Mouse (Mus musculus) liver, postnatal 0 days (tissue): ENCODE results near the gene Cyb5b. TPM values are rescaled to one million over a fixed set of nuclear protein-coding genes. Genes with fewer than 3 reads are reported as not detected.

Experiments
- ATAC-seq: fragments of 200-750 bp; cut with Nextera tagmentation; 2 replicates; pipeline ENCODE4 v1.8.0; 2017; ENCODE audit warnings: mild to moderate bottlenecking, moderate library complexity
- DNase-seq: peaks from one replicate; pipeline ENCODE4 v3.0.0-alpha.2; 2016
- H3K27ac ChIP-seq: fragments of 300-500 bp; sonication (generic); 2 replicates; pipeline ENCODE4 v1.5.1; 2014; ENCODE audit warnings: antibody characterized with exemption, moderate library complexity, mild to moderate bottlenecking, low read depth
- H3K27me3 ChIP-seq: fragments of 300-500 bp; sonication (generic); 2 replicates; pipeline ENCODE4 v1.6.1; 2014; ENCODE audit warnings: low read length, control low read depth, mixed read lengths; ENCODE audit not compliant: insufficient read depth
- H3K36me3 ChIP-seq: fragments of 300-500 bp; sonication (generic); replicated peaks from 2 replicates; pipeline ENCODE4 v1.6.1; 2014; ENCODE audit warnings: mild to moderate bottlenecking, control low read depth, low read length, moderate library complexity, mixed read lengths; ENCODE audit not compliant: insufficient read depth
- H3K4me1 ChIP-seq: fragments of 300-500 bp; sonication (generic); 2 replicates; pipeline ENCODE4 v1.6.1; 2014; ENCODE audit warnings: antibody characterized with exemption, mild to moderate bottlenecking, control low read depth; ENCODE audit not compliant: insufficient read depth
- H3K4me2 ChIP-seq: fragments of 300-500 bp; sonication (generic); 2 replicates; pipeline ENCODE4 v1.6.1; 2014; ENCODE audit warnings: low read depth, mild to moderate bottlenecking, low read length, moderate library complexity, mixed read lengths
- H3K4me3 ChIP-seq: fragments of 300-500 bp; sonication (generic); 2 replicates; pipeline ENCODE4 v1.5.1; 2014; ENCODE audit warnings: low read depth, low read length
- H3K9ac ChIP-seq: fragments of 300-500 bp; sonication (generic); replicated peaks from 2 replicates; pipeline ENCODE4 v1.6.1; 2014; ENCODE audit warnings: mild to moderate bottlenecking, moderate library complexity
- H3K9me3 ChIP-seq: fragments of 300-500 bp; sonication (generic); 2 replicates; pipeline ENCODE4 v1.6.1; 2016; ENCODE audit warnings: mild to moderate bottlenecking, control low read depth, low read length, mixed read lengths
- CTCF ChIP-seq: sonication (generic); IDR thresholded peaks from 2 replicates; pipeline ENCODE4 v1.5.1; 2016; ENCODE audit warnings: antibody characterized with exemption, low read depth
- EP300 ChIP-seq: IDR thresholded peaks from 2 replicates; pipeline ENCODE4 v1.6.1; 2016; ENCODE audit warnings: antibody characterized with exemption, low read depth, mild to moderate bottlenecking
- whole genome bisulfite sequencing: fragments of 180-500 bp; shearing (Covaris S2); extraction: QIAGEN DNeasy Blood & Tissue Kit; methylation state at CpG from one replicate; pipeline ENCODE4 v1.1.7; 2014; ENCODE audit not compliant: insufficient replicate concordance; 5-methylcytosine and 5-hydroxymethylcytosine counted together
- polyA plus RNA-seq: library from polyadenylated mRNA; unstranded; fragments of >200 nt; fragmentation: Nextera tagmentation; extraction: Ambion mirVana; gene quantifications from 2 replicates; pipeline ENCODE4 v1.2.1, GENCODE M21; 2015

The Cyb5b gene
- polyA plus RNA-seq, 1 experiment from 2014 or later = 23.6 TPM

DNA sequence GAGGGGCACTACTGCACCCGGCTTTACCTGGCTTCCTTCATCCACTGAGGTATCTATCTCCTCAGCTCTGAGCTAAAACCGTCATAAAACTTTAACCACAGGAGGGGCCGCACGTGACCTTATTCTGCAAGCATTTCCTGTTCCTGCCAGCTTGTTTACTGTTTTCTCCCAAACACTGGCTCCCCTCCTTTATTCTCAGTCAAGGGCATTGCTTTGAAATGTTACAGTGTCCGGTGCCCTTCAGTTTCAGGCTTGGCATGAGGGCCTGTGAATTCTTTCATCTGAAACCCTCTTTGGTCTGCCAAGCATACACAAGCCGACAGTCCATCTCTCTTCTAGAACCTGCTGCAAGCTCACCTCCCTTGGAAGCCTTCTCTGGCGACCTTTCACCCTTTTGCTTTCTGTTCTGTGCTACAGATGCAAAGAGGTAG is 31.6 kb upstream of the Cyb5b start:
- Histone ChIP-seq H3K27me3 (no peaks in the 10 kb centered on the region), H3K4me1 (peaks cover 12% of the 10 kb centered on the region), H3K36me3 (no peaks in the 10 kb centered on the region), H3K27ac (no peak overlapping the region), H3K9me3 (no peaks in the 10 kb centered on the region), H3K4me3 (no peak overlapping the region), H3K4me2 (no peak overlapping the region), H3K9ac (no peak overlapping the region)
- DNase-seq (no peak), ATAC-seq (no peak)
- whole genome bisulfite sequencing = 28% methylated on average over 7 of the region's 7 CpGs
- TF ChIP-seq EP300 = no peak
- TF ChIP-seq CTCF = no peak

DNA sequence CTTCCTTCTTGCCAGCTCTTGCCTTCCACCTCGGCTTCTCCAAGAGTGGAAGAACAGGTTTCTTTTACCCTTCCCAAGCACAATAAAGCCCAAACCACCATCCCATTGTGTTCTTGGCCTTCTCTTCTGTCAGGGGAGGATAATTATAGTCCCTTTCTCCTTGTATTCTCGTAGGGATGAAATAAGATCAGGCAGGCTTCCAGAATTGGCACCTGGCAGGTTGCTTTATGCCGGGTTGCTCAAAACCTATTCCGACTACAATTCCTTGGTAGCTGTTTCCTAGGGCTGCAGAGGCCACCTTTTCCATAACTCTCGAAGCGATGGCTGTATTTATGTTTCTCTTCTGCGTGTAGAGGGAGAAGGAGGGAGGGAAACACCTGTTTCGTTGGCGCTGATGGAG is 31.0 kb upstream of the Cyb5b start:
- no peak overlapping the region for H3K4me2 ChIP-seq
- H3K9ac ChIP-seq = no peak overlapping the region

DNA sequence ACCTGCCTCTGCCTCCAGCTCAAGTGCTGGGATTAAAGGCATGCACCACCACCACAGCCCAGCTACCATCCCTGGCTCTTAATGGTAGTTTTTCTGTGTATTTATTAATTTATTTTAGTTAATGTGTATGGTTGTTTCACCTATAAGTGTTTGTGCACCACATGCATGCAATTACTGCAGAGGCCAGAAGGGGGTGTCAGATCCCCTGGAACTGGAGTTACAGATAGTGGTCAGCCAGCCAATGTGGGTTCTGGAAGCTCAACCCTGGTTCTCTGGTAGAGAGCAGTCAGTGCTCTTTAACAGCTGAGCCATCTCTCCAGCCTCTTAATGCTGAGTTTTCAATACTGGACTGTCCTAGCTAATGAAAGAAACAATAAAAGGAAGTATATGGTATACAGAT is 29.6 kb upstream of the Cyb5b start:
- H3K27ac ChIP-seq = no peak overlapping the region
- no peaks in the 10 kb centered on the region for H3K27me3 ChIP-seq
- H3K36me3 ChIP-seq = no peaks in the 10 kb centered on the region
- H3K9ac ChIP-seq = no peak overlapping the region
- no peak for TF ChIP-seq EP300
- peak; percentile 53 for TF ChIP-seq CTCF
- H3K9me3 ChIP-seq = no peaks in the 10 kb centered on the region
- no peak overlapping the region for H3K4me2 ChIP-seq
- ATAC-seq (no peak), DNase-seq (no peak)
- H3K4me3 ChIP-seq = no peak overlapping the region
- peaks cover 12% of the 10 kb centered on the region for H3K4me1 ChIP-seq

More for the DNA sequence above, 31.0 kb upstream of the Cyb5b start:
- ATAC-seq (no peak), DNase-seq (no peak)
- peaks cover 12% of the 10 kb centered on the region for H3K4me1 ChIP-seq
- no peaks in the 10 kb centered on the region for H3K9me3 ChIP-seq
- H3K27me3 ChIP-seq = no peaks in the 10 kb centered on the region
- H3K27ac ChIP-seq = no peak overlapping the region
- no peak overlapping the region for H3K4me3 ChIP-seq
- WGBS = 71% methylated on average over 9 of the region's 9 CpGs
- H3K36me3 ChIP-seq = no peaks in the 10 kb centered on the region
- no peak for TF ChIP-seq CTCF
- no peak for TF ChIP-seq EP300

DNA sequence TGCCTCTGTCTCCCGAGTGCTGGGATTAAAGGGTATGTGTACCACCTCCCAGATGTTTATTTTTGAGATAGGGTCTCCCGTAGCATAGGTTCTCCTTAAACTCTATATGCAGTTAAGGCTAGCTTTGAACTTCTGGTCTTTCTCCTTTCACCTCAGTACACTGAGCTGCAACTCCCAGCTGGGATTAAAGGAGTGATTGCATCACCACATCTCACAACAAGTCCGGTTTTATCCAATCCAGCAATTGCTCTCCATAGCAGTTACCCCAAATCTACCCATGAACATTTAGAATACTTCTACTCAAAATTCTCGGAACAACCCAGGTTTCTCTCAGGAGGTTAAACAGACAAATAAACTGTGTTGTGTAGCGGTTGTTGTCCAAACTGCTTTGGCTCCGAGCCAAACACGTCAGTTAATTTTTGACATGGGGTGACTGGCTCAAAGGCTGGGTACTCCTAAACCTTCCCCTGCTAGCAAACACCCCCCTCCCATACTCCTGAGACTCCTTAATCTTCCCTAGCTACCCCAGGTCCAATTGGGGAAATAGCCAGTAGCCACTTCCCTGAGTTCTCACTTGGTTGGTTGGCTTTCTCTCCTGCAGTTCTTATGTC is 28.7 kb upstream of the Cyb5b start:
- DNase-seq (no peak), ATAC-seq (no peak)
- Histone ChIP-seq H3K9me3 (no peaks in the 10 kb centered on the region), H3K4me2 (no peak overlapping the region), H3K4me1 (peaks cover 7% of the 10 kb centered on the region), H3K27me3 (no peaks in the 10 kb centered on the region), H3K27ac (no peak overlapping the region), H3K36me3 (no peaks in the 10 kb centered on the region), H3K4me3 (no peak overlapping the region), H3K9ac (no peak overlapping the region)
- 75% methylated on average over 7 of the region's 7 CpGs for whole genome bisulfite sequencing
- TF ChIP-seq EP300 (no peak), CTCF (no peak)

DNA sequence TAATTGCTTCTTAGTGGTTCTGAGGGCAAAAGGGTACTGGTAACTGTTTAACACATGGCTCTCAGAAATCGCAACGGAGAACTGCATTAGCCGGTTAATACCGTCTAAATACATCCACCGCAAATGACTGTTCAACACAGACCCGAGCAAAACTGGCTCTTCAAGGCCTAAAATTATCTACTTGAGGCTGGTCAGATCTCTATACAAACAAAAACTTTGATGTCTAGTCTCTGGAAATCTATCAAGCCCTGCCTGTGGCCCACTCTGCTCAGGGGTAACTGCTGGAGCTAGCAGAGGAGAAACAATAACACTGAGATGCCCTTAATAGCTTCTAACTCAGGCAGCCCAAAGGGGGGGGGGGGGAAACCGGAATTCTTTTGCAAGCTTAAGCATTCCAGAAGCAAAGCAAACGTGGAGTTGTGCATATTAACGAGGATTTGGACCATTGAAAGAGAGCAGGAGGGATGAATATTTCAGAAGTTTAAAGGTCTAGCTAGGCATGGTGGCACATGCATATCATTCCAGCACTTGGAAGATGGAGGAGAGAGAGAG is 27.3 kb upstream of the Cyb5b start:
- no peaks in the 10 kb centered on the region for H3K27me3 ChIP-seq
- WGBS = 53% methylated on average over 9 of the region's 9 CpGs
- H3K9ac ChIP-seq = no peak overlapping the region
- no peak overlapping the region for H3K27ac ChIP-seq
- TF ChIP-seq CTCF (no peak), EP300 (no peak)
- peaks cover 7% of the 10 kb centered on the region for H3K4me1 ChIP-seq
- H3K36me3 ChIP-seq = no peaks in the 10 kb centered on the region
- DNase-seq (no peak), ATAC-seq (no peak)
- no peak overlapping the region for H3K4me2 ChIP-seq
- H3K9me3 ChIP-seq = no peaks in the 10 kb centered on the region
- H3K4me3 ChIP-seq = no peak overlapping the region

DNA sequence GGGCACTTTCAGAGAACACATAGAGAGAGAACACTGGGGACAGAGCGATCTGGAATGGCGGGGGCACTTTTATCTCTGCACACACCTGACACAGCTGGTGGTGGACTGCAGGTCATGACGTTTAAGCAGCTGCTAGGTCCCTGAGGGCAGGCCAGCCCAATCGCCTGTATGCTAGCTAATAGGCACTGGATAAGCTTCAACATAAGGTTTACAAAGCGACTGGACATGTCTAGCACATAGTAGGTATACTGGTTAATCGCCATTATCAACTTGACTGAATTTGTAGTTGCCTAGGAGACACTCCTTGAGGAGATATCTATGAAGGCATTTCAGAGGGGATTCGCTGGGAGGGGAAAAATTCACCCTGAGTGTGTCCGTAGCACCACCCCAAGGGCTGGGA is 26.1 kb upstream of the Cyb5b start:
- ATAC-seq (peak; percentile 23; the same call in 1 of the 2 replicates), DNase-seq (no peak)
- no peak overlapping the region for H3K9ac ChIP-seq
- WGBS = 64% methylated on average over 8 of the region's 8 CpGs
- H3K36me3 ChIP-seq = no peaks in the 10 kb centered on the region
- no peak for TF ChIP-seq EP300
- TF ChIP-seq CTCF = no peak
- H3K4me3 ChIP-seq = no peak overlapping the region
- H3K27me3 ChIP-seq = no peaks in the 10 kb centered on the region
- H3K4me2 ChIP-seq = no peak overlapping the region
- H3K4me1 ChIP-seq = no peaks in the 10 kb centered on the region; the same call in 1 of the 2 replicates
- no peaks in the 10 kb centered on the region for H3K9me3 ChIP-seq
- H3K27ac ChIP-seq = no peak overlapping the region
